Mouse (Mus musculus) sigmoid colon, adult 10 weeks (tissue): Measurements from ENCODE around the gene Gm6676. TPM values are rescaled to one million over a fixed set of nuclear protein-coding genes. Genes with fewer than 3 reads are reported as not detected.

Experiments used
- polyA plus RNA-seq: library from polyadenylated mRNA; stranded (reverse); fragments of 350-450 nt; fragmentation: Illumina TruSeq; extraction: RNeasy Lipid Tissue Mini Kit (QIAGEN cat#74804); gene quantifications from one replicate; pipeline ENCODE4 v1.2.3, GENCODE M21; 2014; ENCODE audit warnings: low read depth, low replicate concordance

The Gm6676 gene
- polyA plus RNA-seq: not detected

DNA sequence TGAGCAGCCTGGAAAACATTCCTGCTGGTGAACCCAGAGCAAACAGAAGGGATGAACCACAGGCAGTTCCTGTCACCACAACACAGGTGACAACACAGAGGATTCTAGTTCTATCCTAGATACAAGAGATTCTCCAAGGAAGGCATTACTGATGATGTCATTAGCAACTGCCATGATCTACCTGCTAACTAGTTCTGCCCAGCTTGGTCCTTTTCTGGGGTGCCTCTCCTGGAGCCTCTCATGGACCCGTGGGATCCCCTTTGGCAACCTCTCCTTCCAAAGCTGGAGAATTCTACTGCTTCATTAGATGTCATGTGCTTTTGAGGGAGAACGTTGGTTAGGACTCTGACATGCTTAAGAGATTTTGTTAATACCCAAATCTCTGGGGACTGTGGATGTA, at the start of gene Gm6676:
Gene Gm6676, minus strand, starts transcription at position 101 of the 400 bp plus-strand sequence.

DNA sequence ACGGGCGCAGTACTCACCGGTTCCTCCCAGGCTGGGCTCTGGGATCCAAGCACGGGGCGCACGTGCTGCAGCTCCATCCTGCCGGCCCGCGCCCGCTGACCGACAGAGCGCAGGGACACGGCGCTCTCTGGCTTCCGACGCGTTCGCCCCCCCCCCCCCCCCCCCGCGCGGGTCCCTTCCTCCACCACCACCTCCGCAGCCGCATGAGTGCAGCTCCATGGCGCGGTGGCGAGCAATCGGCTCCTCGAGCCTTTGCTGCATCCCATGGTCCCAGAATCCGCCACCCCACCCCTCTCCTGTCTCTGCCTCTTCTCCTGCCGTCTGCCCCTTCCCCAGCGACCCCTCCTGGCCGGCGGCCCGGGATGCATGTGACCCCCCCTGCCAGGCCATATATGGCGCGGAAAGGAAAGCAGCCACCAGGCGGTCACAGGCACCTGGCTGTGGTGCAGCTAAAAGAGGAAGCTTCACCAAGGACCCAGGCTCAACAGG, 49.3 kb upstream of the Gm6676 start, which contains the start of gene Gm3512:
Gene Gm3512, minus strand, starts transcription at position 51 of the 489 bp plus-strand sequence.

DNA sequence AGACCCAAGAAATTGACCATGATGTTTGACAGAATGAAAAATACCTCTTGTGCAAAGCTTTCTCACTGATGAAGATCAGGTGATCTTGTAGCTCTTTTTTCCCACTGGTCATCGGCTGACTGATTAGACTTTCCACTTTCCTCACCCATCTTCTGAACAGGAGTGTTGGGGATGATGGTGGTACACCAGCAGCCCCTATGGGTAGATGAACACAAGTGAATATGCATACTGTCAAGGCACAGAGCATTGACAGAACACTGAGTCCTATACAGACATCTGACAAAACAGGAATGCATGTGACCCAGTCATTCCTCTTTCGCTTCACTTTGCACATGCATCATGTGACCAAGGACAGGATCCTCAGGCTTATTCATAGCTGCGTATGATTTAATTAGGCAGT, 24.7 kb downstream of the Gm6676 start, which contains the start of gene Gm3696:
Gene Gm3696, minus strand, starts transcription at position 101 of the 400 bp plus-strand sequence.

Other genes with a start within 250 kb of the Gm6676 start
- gene Gm3667, start 235.4 kb downstream of the Gm6676 start, polyA plus RNA-seq: 0.38 TPM
- not detected for gene Gm6356, start 151.6 kb downstream of the Gm6676 start, polyA plus RNA-seq
- 0.47 TPM for gene Gm10406, start 98.0 kb downstream of the Gm6676 start, polyA plus RNA-seq
- not detected for gene Gm3685, start 80.4 kb downstream of the Gm6676 start, polyA plus RNA-seq
- gene Gm3696, start 24.8 kb downstream of the Gm6676 start, polyA plus RNA-seq: 2.2 TPM
- gene Gm3512, start 49.1 kb upstream of the Gm6676 start, polyA plus RNA-seq: 1.6 TPM
- gene Gm16434, start 69.1 kb upstream of the Gm6676 start, polyA plus RNA-seq: not detected
- not detected for gene Gm3727, start 139.3 kb upstream of the Gm6676 start, polyA plus RNA-seq
- 0.66 TPM for gene Gm3739, start 189.6 kb upstream of the Gm6676 start, polyA plus RNA-seq
- gene Gm5797, start 207.0 kb upstream of the Gm6676 start, polyA plus RNA-seq: not detected
- not detected for gene Gm8374, start 239.7 kb upstream of the Gm6676 start, polyA plus RNA-seq